Mouse (Mus musculus) CH12.LX (cell line): ENCODE data around the gene Atp8b4. TPM values are rescaled to one million over a fixed set of nuclear protein-coding genes. Genes with fewer than 3 reads are reported as not detected.
A peak's percentile ranks its signal among the peaks of the same experiment; 100 is the strongest.

Source experiments
- DNase-seq: peaks from one replicate; pipeline ENCODE4 v3.0.0-alpha.2; 2013; ENCODE audit errors: extremely low read depth
- H3K27ac ChIP-seq: 2 replicates; pipeline ENCODE4 v1.5.1; 2012; ENCODE audit warnings: low read depth, mild to moderate bottlenecking, control low read depth, moderate library complexity; ENCODE audit not compliant: insufficient read depth
- H3K27me3 ChIP-seq: replicated peaks from 2 replicates; pipeline ENCODE3; 2012; ENCODE audit warnings: inconsistent platforms
- H3K36me3 ChIP-seq, 2 experiments: replicated peaks in 1 of 2; 2 replicates each; pipeline versions ENCODE3 to v1.6.1; 2012; ENCODE audit warnings: inconsistent platforms in 1 of 2, low read length in 1 of 2, mild to moderate bottlenecking in 1 of 2, mixed read lengths in 1 of 2, moderate library complexity in 1 of 2; ENCODE audit not compliant: control insufficient read depth in 1 of 2, insufficient read depth in 1 of 2
- H3K4me1 ChIP-seq, 2 experiments: 2 replicates each; pipeline ENCODE4 v1.6.1; 2012; ENCODE audit warnings: inconsistent platforms in 1 of 2, moderate library complexity in 1 of 2; ENCODE audit not compliant: insufficient read depth in 2 of 2, control insufficient read depth in 1 of 2
- H3K4me2 ChIP-seq: 2 replicates; pipeline ENCODE4 v1.6.1; 2012; ENCODE audit warnings: low read depth, mild to moderate bottlenecking, control low read depth; ENCODE audit not compliant: poor library complexity, insufficient read depth, severe bottlenecking
- H3K4me3 ChIP-seq, 3 experiments: fragments of 150-350 bp in 1 of 3; sonication (generic) in 1 of 3; replicated peaks in 1 of 3; 2 replicates each; pipeline versions ENCODE3 to v1.5.1; 2011 to 2012; ENCODE audit warnings: low read depth in 2 of 3, low read length in 2 of 3, mild to moderate bottlenecking in 2 of 3, moderate library complexity in 2 of 3, control low read depth in 1 of 3, improper control_type of control experiment in 1 of 3, inconsistent platforms in 1 of 3, mixed read lengths in 1 of 3; ENCODE audit not compliant: poor library complexity in 1 of 3
- H3K79me2 ChIP-seq: replicated peaks from 2 replicates; pipeline ENCODE4 v1.6.1; 2012; ENCODE audit warnings: mild to moderate bottlenecking, moderate library complexity; ENCODE audit not compliant: control insufficient read depth, poor library complexity, insufficient read depth, severe bottlenecking; ENCODE audit errors: extremely low read depth
- H3K9ac ChIP-seq: 2 replicates; pipeline ENCODE4 v1.6.1; 2012; ENCODE audit warnings: low read depth, mild to moderate bottlenecking, control low read depth, moderate library complexity; ENCODE audit not compliant: insufficient read depth
- H3K9me3 ChIP-seq: replicated peaks from 2 replicates; pipeline ENCODE3; 2012; ENCODE audit warnings: low read length, inconsistent platforms, mixed read lengths
- BHLHE40 ChIP-seq: IDR thresholded peaks from 2 replicates; pipeline ENCODE4 v1.6.1; 2011; ENCODE audit warnings: mild to moderate bottlenecking, low read depth, low read length, improper control_type of control experiment
- CHD1 ChIP-seq: IDR thresholded peaks from 2 replicates; pipeline ENCODE4 v1.6.1; 2012; ENCODE audit warnings: low read depth, low read length, improper control_type of control experiment, inconsistent platforms
- CTCF ChIP-seq, 2 experiments: IDR thresholded peaks in 1 of 2; conservative IDR thresholded peaks in 1 of 2; 2 replicates each; pipeline ENCODE4 v1.5.1; 2011 to 2012; ENCODE audit warnings: low read depth in 2 of 2, low read length in 2 of 2, improper control_type of control experiment in 1 of 2, inconsistent platforms in 1 of 2, mild to moderate bottlenecking in 1 of 2, moderate library complexity in 1 of 2
- E2F4 ChIP-seq: IDR thresholded peaks from 2 replicates; pipeline ENCODE4 v1.6.1; 2011; ENCODE audit warnings: low read depth, low read length, improper control_type of control experiment; ENCODE audit not compliant: insufficient replicate concordance
- ELF1 ChIP-seq: IDR thresholded peaks from 2 replicates; pipeline ENCODE4 v1.6.1; 2014; ENCODE audit warnings: low read depth, mild to moderate bottlenecking, inconsistent platforms, low read length, improper control_type of control experiment
- EP300 ChIP-seq: IDR thresholded peaks from 2 replicates; pipeline ENCODE4 v1.6.1; 2011; ENCODE audit warnings: low read length, improper control_type of control experiment
- ETS1 ChIP-seq: conservative IDR thresholded peaks from 2 replicates; pipeline ENCODE4 v1.6.1; 2012; ENCODE audit warnings: low read depth, mild to moderate bottlenecking, inconsistent platforms, low read length, improper control_type of control experiment, moderate library complexity
- IRF4 ChIP-seq: IDR thresholded peaks from 2 replicates; pipeline ENCODE4 v1.6.1; 2014; ENCODE audit warnings: low read depth, mild to moderate bottlenecking, inconsistent platforms, low read length, improper control_type of control experiment
- JUN ChIP-seq: IDR thresholded peaks from 2 replicates; pipeline ENCODE4 v1.6.1; 2011; ENCODE audit warnings: low read depth, mild to moderate bottlenecking, low read length, improper control_type of control experiment, moderate library complexity; ENCODE audit not compliant: insufficient read depth
- MAFK ChIP-seq: IDR thresholded peaks from 2 replicates; pipeline ENCODE4 v1.6.1; 2011; ENCODE audit warnings: low read length, improper control_type of control experiment; ENCODE audit not compliant: insufficient replicate concordance
- MAX ChIP-seq: IDR thresholded peaks from 2 replicates; pipeline ENCODE4 v1.6.1; 2011; ENCODE audit warnings: low read length, improper control_type of control experiment
- NELFE ChIP-seq: IDR thresholded peaks from 2 replicates; pipeline ENCODE4 v1.6.1; 2011; ENCODE audit warnings: low read depth, low read length, improper control_type of control experiment
- POLR2A ChIP-seq: IDR thresholded peaks from 2 replicates; pipeline ENCODE4 v1.6.1; 2011; ENCODE audit warnings: low read depth, mild to moderate bottlenecking, improper control_type of control experiment, low read length
- POLR2AphosphoS2 ChIP-seq: IDR thresholded peaks from 2 replicates; pipeline ENCODE4 v1.6.1; 2011; ENCODE audit warnings: low read depth, low read length, improper control_type of control experiment
- RAD21 ChIP-seq: IDR thresholded peaks from 2 replicates; pipeline ENCODE4 v1.6.1; 2011; ENCODE audit warnings: low read depth, mild to moderate bottlenecking, low read length, improper control_type of control experiment, moderate library complexity
- SIN3A ChIP-seq: IDR thresholded peaks from 2 replicates; pipeline ENCODE4 v1.6.1; 2012; ENCODE audit warnings: low read length, improper control_type of control experiment, inconsistent platforms
- SMC3 ChIP-seq: IDR thresholded peaks from 2 replicates; pipeline ENCODE4 v1.6.1; 2011; ENCODE audit warnings: low read depth, low read length, improper control_type of control experiment
- TBP ChIP-seq: conservative IDR thresholded peaks from 2 replicates; pipeline ENCODE4 v1.6.1; 2011; ENCODE audit warnings: low read depth, low read length, improper control_type of control experiment
- USF1 ChIP-seq: IDR thresholded peaks from 2 replicates; pipeline ENCODE4 v1.6.1; 2014; ENCODE audit warnings: low read depth, mild to moderate bottlenecking, inconsistent platforms, low read length, improper control_type of control experiment
- ZC3H11A ChIP-seq: IDR thresholded peaks from 2 replicates; pipeline ENCODE4 v1.6.1; 2012; ENCODE audit warnings: low read depth, mild to moderate bottlenecking, inconsistent platforms, low read length, improper control_type of control experiment
- ZKSCAN1 ChIP-seq: IDR thresholded peaks from 2 replicates; pipeline ENCODE4 v1.6.1; 2012; ENCODE audit warnings: low read depth, inconsistent platforms, low read length, improper control_type of control experiment, borderline replicate concordance
- ZMIZ1 ChIP-seq: IDR thresholded peaks from 2 replicates; pipeline ENCODE4 v1.6.1; 2012; ENCODE audit warnings: low read depth, mild to moderate bottlenecking, inconsistent platforms, low read length, improper control_type of control experiment
- ZNF384 ChIP-seq: IDR thresholded peaks from 2 replicates; pipeline ENCODE4 v1.6.1; 2012; ENCODE audit warnings: low read depth, low read length, improper control_type of control experiment, inconsistent platforms
- dilution Hi-C: fragments of 300-500 bp; cut with MboI; formaldehyde crosslinking; loops from 2 replicates; pipeline ENCODE4 v1.14.3; 2020; ENCODE audit warnings: low sequenced_read_pairs; ENCODE audit not compliant: extremely low pct_unique_long_range_greater_than_20kb, extremely low pct_ligation_motif_present
- in situ Hi-C: fragments of 300-500 bp; cut with MboI; formaldehyde crosslinking; loops from 3 replicates; pipeline ENCODE4 v1.14.3; 2019; ENCODE audit warnings: low sequenced_read_pairs, low pct_ligation_motif_present, low pct_unique_long_range_greater_than_20kb, mixed read lengths
- polyA plus RNA-seq: library from polyadenylated mRNA; unstranded; fragments of >175 nt; gene quantifications from 2 replicates; pipeline ENCODE4 v1.2.1, GENCODE M21; 2012; ENCODE audit warnings: low read depth; ENCODE audit not compliant: insufficient read length
- total RNA-seq, 2 experiments: library from RNA; depleted of rRNA; stranded (reverse); fragments of 300-350 nt in 1 of 2; fragments of >200 nt in 1 of 2; gene quantifications; 2 replicates each; pipeline ENCODE4 v1.2.3; 2012 to 2014

Gene Atp8b4
- total and polyA plus RNA-seq, 3 experiments: 0.50 to 1.9 (median 0.79) TPM

- H3K79me2 ChIP-seq: no peaks in the 10 kb centered on the region
- dilution Hi-C loops (no loop called here), in situ Hi-C loops (no loop called here)
- no peak overlapping the region for H3K4me3 ChIP-seq
- H3K4me2 ChIP-seq: peak overlapping the region; percentile 64
- H3K9ac ChIP-seq: no peak overlapping the region
- peak; percentile 49 for DNase-seq
- no peaks in the 10 kb centered on the region for H3K9me3 ChIP-seq
- H3K36me3 ChIP-seq: no peaks in the 10 kb centered on the region
- H3K4me1 ChIP-seq: peaks cover 8 to 15% of the 10 kb centered on the region in 2 experiments
- no peak overlapping the region for H3K27ac ChIP-seq
- H3K27me3 ChIP-seq: no peaks in the 10 kb centered on the region
- peak; percentile 22; the same call in 1 of the 2 replicates for TF ChIP-seq BHLHE40
- TF ChIP-seq SMC3: no peak
- TF ChIP-seq EP300: peak; percentile 28; the same call in 1 of the 2 replicates
- TF ChIP-seq ZC3H11A: no peak
These were observed 24.6 kb downstream of the Atp8b4 start for GRCm38 (mm10) chr2:126475681-126476410.

GRCm38 (mm10) chr2:126474019-126474418 is 26.5 kb downstream of the Atp8b4 start:
- in situ Hi-C loops (no loop called here), dilution Hi-C loops (no loop called here)
- Histone ChIP-seq H3K79me2 (no peaks in the 10 kb centered on the region), H3K27me3 (no peaks in the 10 kb centered on the region), H3K4me1 (peaks cover 8 to 15% of the 10 kb centered on the region in 2 experiments), H3K4me2 (no peak overlapping the region), H3K9ac (no peak overlapping the region), H3K4me3 (no peak overlapping the region), H3K27ac (no peak overlapping the region), H3K9me3 (no peaks in the 10 kb centered on the region), H3K36me3 (no peaks in the 10 kb centered on the region)
- DNase-seq: no peak
- no peak for TF ChIP-seq E2F4
- no peak for TF ChIP-seq POLR2A
- no peak for TF ChIP-seq ZC3H11A
- no peak for TF ChIP-seq MAX
- TF ChIP-seq ZNF384: no peak
- TF ChIP-seq CHD1: no peak
- no peak for TF ChIP-seq NELFE
- TF ChIP-seq USF1: no peak
- no peak for TF ChIP-seq RAD21
- no peak for TF ChIP-seq ELF1
- no peak for TF ChIP-seq SIN3A
- TF ChIP-seq ZKSCAN1: no peak
- TF ChIP-seq IRF4: no peak
- no peak for TF ChIP-seq JUN
- no peak for TF ChIP-seq ETS1
- TF ChIP-seq ZMIZ1: no peak
- TF ChIP-seq MAFK: no peak
- TF ChIP-seq POLR2AphosphoS2: no peak
- TF ChIP-seq CTCF (conservative IDR thresholded peaks at IDR 0.05 in 1 of 2, IDR thresholded peaks at IDR 0.05 in 1 of 2; ENCODE audit: low read depth in 2 of 2, low read length in 2 of 2): no peak
- TF ChIP-seq TBP: no peak
